Mouse (Mus musculus): ENCODE results near the gene Dab2. TPM values are rescaled to one million over a fixed set of nuclear protein-coding genes. Genes with fewer than 3 reads are reported as not detected.

Gene Dab2
- total RNA-seq, 2 experiments from 2014 or later: 13.7 to 15.3 TPM

- DNase-seq (ENCODE audit: low spot score in 2 of 2): no peak
- intact Hi-C loops (cut with DNase I): no loop called here
Measured at GRCm38 (mm10) chr15:6445135-6445534, 145.5 kb downstream of the Dab2 start, which contains the start of gene C9. Gene C9, plus strand, starts transcription at chr15:6445327.

- intact Hi-C loops (cut with DNase I): no loop called here
Measured at GRCm38 (mm10) chr15:6446181-6446580, 146.6 kb downstream of the Dab2 start.

GRCm38 (mm10) chr15:6448892-6449291, 149.3 kb downstream of the Dab2 start:
- intact Hi-C loops (cut with DNase I): no loop called here
- DNase-seq (ENCODE audit: low spot score in 2 of 2): no peak

More at GRCm38 (mm10) chr15:6446181-6446580, 146.6 kb downstream of the Dab2 start:
- DNase-seq (ENCODE audit: low spot score in 2 of 2): no peak

GRCm38 (mm10) chr15:6454461-6454860, 154.9 kb downstream of the Dab2 start:
- intact Hi-C loops (cut with DNase I): no loop called here
- DNase-seq (ENCODE audit: low spot score in 2 of 2): no peak

- no peak for DNase-seq (ENCODE audit: low spot score in 2 of 2)
- intact Hi-C loops (cut with DNase I): no loop called here
Measured at GRCm38 (mm10) chr15:6461381-6461780, 161.8 kb downstream of the Dab2 start.

- no peak for DNase-seq (ENCODE audit: low spot score in 2 of 2)
- intact Hi-C loops (cut with DNase I): no loop called here
Measured at GRCm38 (mm10) chr15:6463361-6463923, 163.9 kb downstream of the Dab2 start.

GRCm38 (mm10) chr15:6466995-6467394, 167.4 kb downstream of the Dab2 start:
- intact Hi-C loops (cut with DNase I): loop anchor here (2.0 kb wide), 1 partner anchor 50 kb away; no protein-coding TSS in a partner anchor
- DNase-seq (ENCODE audit: low spot score in 2 of 2): no peak

GRCm38 (mm10) chr15:6468845-6469244, 169.3 kb downstream of the Dab2 start:
- no peak for DNase-seq (ENCODE audit: low spot score in 2 of 2)
- intact Hi-C loops (cut with DNase I): no loop called here

- DNase-seq (ENCODE audit: low spot score in 2 of 2): no peak
- intact Hi-C loops (cut with DNase I): no loop called here
Measured at GRCm38 (mm10) chr15:6469384-6469783, 169.8 kb downstream of the Dab2 start.

- no peak for DNase-seq (ENCODE audit: low spot score in 2 of 2)
- intact Hi-C loops (cut with DNase I): no loop called here
Measured at GRCm38 (mm10) chr15:6483561-6483960, 184.0 kb downstream of the Dab2 start.

Other genes with a start within 250 kb of the Dab2 start
- gene C9, start 145.5 kb downstream of the Dab2 start, total RNA-seq (2021): not detected
- 1 to 10 TPM; 8.5 to 8.6 TPM for gene Fyb, start 223.1 kb downstream of the Dab2 start, total RNA-seq (2021)